In genomic region chr8:47345772-47346103, GRCm38 (mm10) we compare ENCODE assay signal across 8 mouse cellular contexts.
DNase-seq lines count a peak whose midpoint lies in the region; ATAC-seq lines count a peak whose summit lies in the region.

No protein-coding gene starts in this region.

- H3K27me3 ChIP-seq in forebrain, embryonic 12.5 days, result 0 out of 2 replicates have a peak, but pooled peaks cover 11% of the 10 kb centered on the region
- no peaks in the 10 kb centered on the region for H3K27me3 ChIP-seq in midbrain, embryonic 14.5 days (ENCODE audit: control insufficient read depth, insufficient read depth, low read length)

- H3K36me3 ChIP-seq in forebrain, embryonic 12.5 days (replicated peaks), result no peaks in the 10 kb centered on the region
- H3K36me3 ChIP-seq in midbrain, embryonic 14.5 days (ENCODE audit: control insufficient read depth, insufficient read depth, low read length), result no peaks in the 10 kb centered on the region

- peaks cover 44% of the 10 kb centered on the region for H3K4me1 ChIP-seq in forebrain, embryonic 12.5 days
- peaks cover 28% of the 10 kb centered on the region for H3K4me1 ChIP-seq in midbrain, embryonic 14.5 days (ENCODE audit: control insufficient read depth, insufficient read depth, low read length)

- 24% methylated on average over 9 of the region's 9 CpGs for WGBS in forebrain, embryonic 12.5 days
- WGBS in midbrain, embryonic 14.5 days, result 75% methylated on average over 9 of the region's 9 CpGs

- H3K9ac ChIP-seq in forebrain, embryonic 12.5 days, result no peak overlapping the region
- H3K9ac ChIP-seq in midbrain, embryonic 14.5 days (replicated peaks; ENCODE audit: low read length), result no peak overlapping the region

- H3K27ac ChIP-seq in forebrain, embryonic 12.5 days, result peak overlapping the region; percentile 83
- peak overlapping the region; percentile 61 for H3K27ac ChIP-seq in midbrain, embryonic 14.5 days (replicated peaks; ENCODE audit: low read depth, low read length)

- ATAC-seq in forebrain, embryonic 12.5 days (ENCODE audit: low FRiP score), result peak; percentile 82
- no peak for ATAC-seq in midbrain, embryonic 14.5 days (ENCODE audit: low FRiP score, low TSS enrichment)
- ATAC-seq in erythroid progenitor cell, adult 5-6 weeks (replicated peaks; ENCODE audit: low FRiP score, poor library complexity, severe bottlenecking), result no peak

- H3K4me2 ChIP-seq in forebrain, embryonic 12.5 days, result peak overlapping the region; percentile 40
- peak overlapping the region; percentile 30 for H3K4me2 ChIP-seq in midbrain, embryonic 14.5 days (ENCODE audit: low read length)

- H3K9me3 ChIP-seq in forebrain, embryonic 12.5 days, result no peaks in the 10 kb centered on the region
- H3K9me3 ChIP-seq in midbrain, embryonic 14.5 days (ENCODE audit: control insufficient read depth, low read length), result no peaks in the 10 kb centered on the region

- peak overlapping the region; percentile 10; the same call in 1 of the 2 replicates for H3K4me3 ChIP-seq in forebrain, embryonic 12.5 days (replicated peaks)
- H3K4me3 ChIP-seq in midbrain, embryonic 14.5 days (replicated peaks; ENCODE audit: low read depth, low read length), result no peak overlapping the region

- peak; percentile 32 to 52 for DNase-seq in cerebellum, adult 18-20 months
- DNase-seq in layer of hippocampus, adult 9-10 months (ENCODE audit: low spot score), result peak; percentile 83
- DNase-seq in midbrain, embryonic 14.5 days, result peak; percentile 80
- no peak for DNase-seq in spleen, adult 18-20 months
- no peak for DNase-seq in adrenal gland, postnatal 14 days
- DNase-seq in lung, postnatal 4 days, result no peak

Comparison
In these comparisons a context has a peak if more than half of its experiments do, and no peak if none do; other contexts are left out.
1. DNase-seq: peak in cerebellum, adult 18-20 months (2 of 2), layer of hippocampus, adult 9-10 months (single experiment) and midbrain, embryonic 14.5 days (single experiment); none in spleen, adult 18-20 months (0 of 2), adrenal gland, postnatal 14 days (single experiment) and lung, postnatal 4 days (0 of 2).